Mouse (Mus musculus): ENCODE measurements around the gene Mnd1. TPM values are rescaled to one million over a fixed set of nuclear protein-coding genes. Genes with fewer than 3 reads are reported as not detected.

Gene Mnd1
- polyA plus RNA-seq, 1 experiment from 2014 or later: 11.8 TPM

- no peak overlapping the region for H3K4me3 ChIP-seq
- H3K9me3 ChIP-seq: 0 out of 2 replicates have a peak, but pooled peaks cover 5% of the 10 kb centered on the region
- H3K36me3 ChIP-seq: no peaks in the 10 kb centered on the region
- H3K4me2 ChIP-seq (replicated peaks): no peak overlapping the region
- H3K9ac ChIP-seq: no peak overlapping the region
- peak; percentile 67 for ATAC-seq (ENCODE audit: low FRiP score, low read depth)
- no peaks in the 10 kb centered on the region for H3K27me3 ChIP-seq
- H3K27ac ChIP-seq: peak overlapping the region; percentile 28; the same call in 1 of the 2 replicates
- WGBS: 65% methylated on average over 13 of the region's 13 CpGs
- H3K4me1 ChIP-seq: peaks cover 28% of the 10 kb centered on the region
Observed at GRCm38 (mm10) chr3:84061523-84062453, 93.8 kb downstream of the Mnd1 start.

GRCm38 (mm10) chr3:84060946-84061345, 94.6 kb downstream of the Mnd1 start:
- no peak overlapping the region for H3K9ac ChIP-seq
- H3K4me2 ChIP-seq (replicated peaks): no peak overlapping the region

DNA sequence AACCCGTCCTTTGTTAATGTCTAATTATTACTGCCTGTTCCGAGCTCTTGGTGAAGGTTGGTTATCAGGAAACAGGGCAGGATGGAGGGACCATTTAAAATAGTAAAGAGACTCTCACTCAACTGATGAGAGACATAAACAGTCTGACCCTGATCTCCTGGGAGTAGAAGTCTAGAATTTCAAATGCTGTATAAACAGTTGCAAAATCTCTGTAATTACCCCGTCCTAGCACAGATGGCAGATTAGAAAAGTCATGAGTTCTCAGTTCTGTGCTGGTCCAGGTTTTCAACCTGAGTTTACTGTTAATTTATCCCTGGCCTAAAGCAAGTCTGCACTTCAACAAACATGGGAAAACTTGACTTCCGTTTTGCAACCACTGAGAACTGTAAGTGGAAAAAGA, 95.5 kb downstream of the Mnd1 start:
- H3K9ac ChIP-seq: no peak overlapping the region
- H3K4me1 ChIP-seq: peaks cover 28% of the 10 kb centered on the region
- peak; percentile 42; the same call in 1 of the 2 replicates for ATAC-seq (ENCODE audit: low FRiP score, low read depth)
- H3K36me3 ChIP-seq: no peaks in the 10 kb centered on the region
- H3K27me3 ChIP-seq: no peaks in the 10 kb centered on the region
- peak overlapping the region; percentile 50 for H3K4me2 ChIP-seq (replicated peaks)
- H3K4me3 ChIP-seq: no peak overlapping the region
- WGBS: 10% methylated on average over 4 of the region's 4 CpGs
- peak overlapping the region; percentile 62; the same call in 1 of the 2 replicates for H3K27ac ChIP-seq
- H3K9me3 ChIP-seq: 0 out of 2 replicates have a peak, but pooled peaks cover 5% of the 10 kb centered on the region

More at GRCm38 (mm10) chr3:84060946-84061345, 94.6 kb downstream of the Mnd1 start:
- no peak overlapping the region for H3K27ac ChIP-seq
- peaks cover 28% of the 10 kb centered on the region for H3K4me1 ChIP-seq
- no peaks in the 10 kb centered on the region for H3K36me3 ChIP-seq
- no peaks in the 10 kb centered on the region for H3K27me3 ChIP-seq
- ATAC-seq (ENCODE audit: low FRiP score, low read depth): no peak
- 0 out of 2 replicates have a peak, but pooled peaks cover 5% of the 10 kb centered on the region for H3K9me3 ChIP-seq
- 64% methylated on average over 5 of the region's 5 CpGs for WGBS
- H3K4me3 ChIP-seq: no peak overlapping the region

GRCm38 (mm10) chr3:84059676-84060075, 95.9 kb downstream of the Mnd1 start:
- Histone ChIP-seq H3K36me3 (no peaks in the 10 kb centered on the region), H3K4me3 (no peak overlapping the region), H3K27me3 (no peaks in the 10 kb centered on the region), H3K9ac (no peak overlapping the region), H3K4me1 (peaks cover 28% of the 10 kb centered on the region), H3K4me2 (replicated peaks) (peak overlapping the region; percentile 50), H3K9me3 (0 out of 2 replicates have a peak, but pooled peaks cover 5% of the 10 kb centered on the region), H3K27ac (peak overlapping the region; percentile 62)
- peak; percentile 79 for ATAC-seq (ENCODE audit: low FRiP score, low read depth)
- WGBS: 9% methylated on average over 4 of the region's 4 CpGs

DNA sequence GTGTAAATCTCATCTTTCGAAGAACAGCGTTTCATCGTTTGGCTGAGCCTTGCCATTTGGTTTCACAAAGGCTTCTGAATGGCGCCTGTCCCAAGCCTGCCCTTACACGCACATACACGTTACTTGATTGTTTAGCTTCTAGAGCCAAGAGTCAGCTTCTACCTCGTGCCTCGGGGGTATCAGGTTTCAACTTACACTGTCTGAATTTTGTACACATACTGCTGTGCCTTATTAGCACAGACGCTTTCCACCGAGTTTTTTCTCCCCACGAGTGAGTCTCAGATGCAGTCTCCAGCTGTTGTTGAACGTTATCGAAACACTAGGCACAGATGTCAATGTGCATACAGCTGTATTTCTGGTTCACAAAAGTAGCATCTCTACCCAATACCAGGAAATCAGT, 96.3 kb downstream of the Mnd1 start:
- H3K4me2 ChIP-seq (replicated peaks): peak overlapping the region; percentile 50
- peak; percentile 88 for ATAC-seq (ENCODE audit: low FRiP score, low read depth)

DNA sequence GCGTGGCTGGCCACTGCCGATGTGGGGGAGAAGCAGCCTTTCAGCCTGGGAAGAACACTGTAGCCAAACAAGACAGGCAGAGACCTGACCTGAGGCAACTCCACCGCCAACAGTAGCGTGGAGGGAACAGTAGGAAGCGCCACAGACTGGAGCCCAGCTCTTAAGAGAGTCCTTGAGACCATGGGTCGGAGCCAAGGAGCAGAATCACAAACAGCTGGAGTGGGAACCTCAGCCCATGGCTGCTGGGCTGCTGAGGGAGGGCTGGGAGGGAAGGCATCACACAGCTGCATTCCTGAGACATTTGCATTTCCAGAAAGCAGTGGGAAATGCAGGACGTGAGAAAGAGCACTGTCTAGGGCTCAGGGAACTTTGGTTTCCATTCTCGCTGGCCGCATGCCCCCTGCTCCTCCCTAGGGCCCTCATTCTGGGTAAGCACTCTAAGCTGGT, 106.8 kb downstream of the Mnd1 start:
- Histone ChIP-seq H3K4me3 (no peak overlapping the region), H3K27me3 (0 out of 2 replicates have a peak, but pooled peaks cover 4% of the 10 kb centered on the region), H3K4me2 (replicated peaks) (peak overlapping the region; percentile 36), H3K36me3 (no peaks in the 10 kb centered on the region), H3K9ac (0 out of 2 replicates have a peak overlapping the region, but pooled peaks have one; percentile 19), H3K27ac (peak overlapping the region; percentile 33; the same call in 1 of the 2 replicates), H3K9me3 (no peaks in the 10 kb centered on the region), H3K4me1 (peaks cover 19% of the 10 kb centered on the region)
- WGBS: 13% methylated on average over 9 of the region's 9 CpGs
- peak; percentile 88 for ATAC-seq (ENCODE audit: low FRiP score, low read depth)

More for the DNA sequence above, 96.3 kb downstream of the Mnd1 start:
- Histone ChIP-seq H3K9ac (no peak overlapping the region), H3K27me3 (no peaks in the 10 kb centered on the region), H3K4me1 (peaks cover 28% of the 10 kb centered on the region), H3K27ac (peak overlapping the region; percentile 62; the same call in 1 of the 2 replicates), H3K4me3 (no peak overlapping the region), H3K9me3 (0 out of 2 replicates have a peak, but pooled peaks cover 5% of the 10 kb centered on the region), H3K36me3 (no peaks in the 10 kb centered on the region)
- WGBS: 10% methylated on average over 13 of the region's 13 CpGs

- Histone ChIP-seq H3K27ac (no peak overlapping the region), H3K4me2 (replicated peaks) (no peak overlapping the region), H3K36me3 (no peaks in the 10 kb centered on the region), H3K9me3 (no peaks in the 10 kb centered on the region), H3K4me3 (no peak overlapping the region), H3K4me1 (peaks cover 19% of the 10 kb centered on the region), H3K27me3 (0 out of 2 replicates have a peak, but pooled peaks cover 4% of the 10 kb centered on the region), H3K9ac (no peak overlapping the region)
- WGBS: 88% methylated on average over 8 of the region's 8 CpGs
- no peak for ATAC-seq (ENCODE audit: low FRiP score, low read depth)
Observed at GRCm38 (mm10) chr3:84046206-84046605, 109.4 kb downstream of the Mnd1 start.

GRCm38 (mm10) chr3:84041739-84042138, 113.8 kb downstream of the Mnd1 start:
- no peak for ATAC-seq (ENCODE audit: low FRiP score, low read depth)

GRCm38 (mm10) chr3:84040476-84041082, 115.0 kb downstream of the Mnd1 start:
- Histone ChIP-seq H3K27ac (peak overlapping the region; percentile 75; the same call in 1 of the 2 replicates), H3K9ac (peak overlapping the region; percentile 67), H3K4me2 (replicated peaks) (peak overlapping the region; percentile 97), H3K36me3 (peaks cover 3% of the 10 kb centered on the region; the same call in 1 of the 2 replicates), H3K27me3 (no peaks in the 10 kb centered on the region), H3K4me3 (peak overlapping the region; percentile 70), H3K4me1 (peaks cover 19% of the 10 kb centered on the region), H3K9me3 (no peaks in the 10 kb centered on the region)
- 3% methylated on average over 23 of the region's 23 CpGs for WGBS
- ATAC-seq (ENCODE audit: low FRiP score, low read depth): peak; percentile 48

More at GRCm38 (mm10) chr3:84041739-84042138, 113.8 kb downstream of the Mnd1 start:
- H3K4me1 ChIP-seq: peaks cover 19% of the 10 kb centered on the region
- no peak overlapping the region for H3K27ac ChIP-seq
- H3K4me3 ChIP-seq: no peak overlapping the region
- H3K27me3 ChIP-seq: no peaks in the 10 kb centered on the region
- no peaks in the 10 kb centered on the region for H3K9me3 ChIP-seq
- peaks cover 3% of the 10 kb centered on the region; the same call in 1 of the 2 replicates for H3K36me3 ChIP-seq
- no peak overlapping the region for H3K4me2 ChIP-seq (replicated peaks)
- no peak overlapping the region for H3K9ac ChIP-seq
- 86% methylated on average over 8 of the region's 8 CpGs for WGBS

DNA sequence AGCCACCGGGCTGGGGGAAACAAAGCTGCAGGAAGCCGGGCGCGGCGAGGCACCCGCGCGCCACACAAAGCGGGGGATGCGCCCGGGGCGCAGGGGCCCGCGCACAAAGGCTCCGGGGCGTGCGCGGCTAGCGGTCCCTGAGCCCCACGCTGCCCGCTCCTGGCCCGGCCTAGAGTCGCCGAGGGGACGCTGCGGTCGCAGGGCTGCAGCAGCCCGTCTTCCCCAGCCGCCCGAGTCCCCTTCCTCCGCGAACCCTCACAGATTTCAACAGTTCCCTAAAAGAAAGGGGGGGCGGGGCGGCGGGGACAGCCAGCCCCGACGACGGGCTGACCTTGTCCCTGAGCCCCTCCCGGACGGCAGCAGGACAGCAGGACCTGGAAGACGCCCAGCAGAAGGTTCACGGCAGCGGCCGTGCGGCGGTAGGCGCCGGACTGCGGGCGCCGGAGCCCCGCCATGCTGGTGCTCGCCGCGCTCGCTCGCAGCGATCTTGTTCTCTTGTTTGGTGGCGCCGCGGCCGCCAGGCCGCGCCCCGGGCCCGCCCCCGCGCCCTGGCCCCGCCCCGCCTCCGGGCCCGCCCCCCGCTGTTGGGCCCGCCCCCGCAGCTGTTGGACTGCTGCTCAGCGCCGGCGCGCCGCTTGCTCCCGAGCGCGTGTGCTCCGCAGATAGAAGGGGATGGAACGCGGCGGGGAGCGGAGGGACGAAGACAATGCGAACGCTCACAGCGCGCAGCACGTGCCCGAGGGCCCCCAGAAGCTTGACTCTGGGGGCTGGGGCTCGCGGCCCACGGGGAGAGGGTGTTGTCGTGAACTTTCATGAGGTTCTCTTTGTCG, 115.7 kb downstream of the Mnd1 start, which contains the start of gene Tmem131l:
Gene Tmem131l (minus strand): TSS at position 530 of the 830 bp plus-strand sequence.
- H3K4me1 ChIP-seq: peaks cover 19% of the 10 kb centered on the region

More for the DNA sequence above, 115.7 kb downstream of the Mnd1 start, which contains the start of gene Tmem131l:
- under 1% methylated on average over 59 of the region's 100 CpGs for WGBS
- H3K9me3 ChIP-seq: no peaks in the 10 kb centered on the region
- H3K36me3 ChIP-seq: peaks cover 7% of the 10 kb centered on the region; the same call in 1 of the 2 replicates
- peak within 1 kb of the TSS; percentile 70 for H3K4me3 ChIP-seq
- peak within 1 kb of the TSS; percentile 97 for H3K4me2 ChIP-seq (replicated peaks)
- H3K27ac ChIP-seq: peak within 1 kb of the TSS; percentile 91
- ATAC-seq (ENCODE audit: low FRiP score, low read depth): peak; percentile 92
- no peaks in the 10 kb centered on the region for H3K27me3 ChIP-seq
- H3K9ac ChIP-seq: peak within 1 kb of the TSS; percentile 94

All from limb, embryonic 13.5 days (tissue).